Mouse (Mus musculus) heart, embryonic 13.5 days (tissue): ENCODE results near the gene Fhdc1. TPM values are rescaled to one million over a fixed set of nuclear protein-coding genes. Genes with fewer than 3 reads are reported as not detected.

Source experiments
- ATAC-seq: fragments of 200-750 bp; cut with Nextera tagmentation; 2 replicates; pipeline ENCODE4 v1.8.0; 2017; ENCODE audit warnings: moderate TSS enrichment; ENCODE audit not compliant: insufficient number of reproducible peaks, low FRiP score, low TSS enrichment; ENCODE audit errors: extremely low read depth
- H3K27ac ChIP-seq: fragments of 300-500 bp; sonication (generic); replicated peaks from 2 replicates; pipeline ENCODE4 v1.5.1; 2015; ENCODE audit warnings: moderate library complexity, mild to moderate bottlenecking, inconsistent platforms
- H3K27me3 ChIP-seq: fragments of 300-500 bp; sonication (generic); replicated peaks from 2 replicates; pipeline ENCODE4 v1.6.1; 2015; ENCODE audit warnings: mild to moderate bottlenecking, inconsistent platforms
- H3K36me3 ChIP-seq: fragments of 300-500 bp; sonication (generic); 2 replicates; pipeline ENCODE4 v1.6.1; 2015; ENCODE audit warnings: mild to moderate bottlenecking, inconsistent platforms
- H3K4me1 ChIP-seq: fragments of 300-500 bp; sonication (generic); 2 replicates; pipeline ENCODE4 v1.6.1; 2015; ENCODE audit warnings: inconsistent platforms
- H3K4me2 ChIP-seq: fragments of 300-500 bp; sonication (generic); 2 replicates; pipeline ENCODE4 v1.6.1; 2015; ENCODE audit warnings: inconsistent platforms, mild to moderate bottlenecking, moderate library complexity
- H3K4me3 ChIP-seq: fragments of 300-500 bp; sonication (generic); 2 replicates; pipeline ENCODE4 v1.5.1; 2015; ENCODE audit warnings: moderate library complexity, mild to moderate bottlenecking, inconsistent platforms
- H3K9ac ChIP-seq: fragments of 300-500 bp; sonication (generic); 2 replicates; pipeline ENCODE4 v1.6.1; 2015; ENCODE audit warnings: inconsistent platforms, mild to moderate bottlenecking, moderate library complexity
- H3K9me3 ChIP-seq: fragments of 300-500 bp; sonication (generic); 2 replicates; pipeline ENCODE4 v1.6.1; 2016; ENCODE audit warnings: inconsistent platforms
- WGBS: fragments of 180-500 bp; shearing (Covaris S2); methylation state at CpG from one replicate; pipeline ENCODE4 v1.1.7; 2015; ENCODE audit warnings: mixed read lengths; 5-methylcytosine and 5-hydroxymethylcytosine counted together
- polyA plus RNA-seq: library from polyadenylated mRNA; unstranded; fragments of >200 nt; fragmentation: Nextera tagmentation; extraction: Ambion mirVana; gene quantifications from 2 replicates; pipeline ENCODE4 v1.2.1, GENCODE M21; 2015

Gene Fhdc1
- polyA plus RNA-seq = 1.7 and 2.2 TPM in 2 replicates

DNA sequence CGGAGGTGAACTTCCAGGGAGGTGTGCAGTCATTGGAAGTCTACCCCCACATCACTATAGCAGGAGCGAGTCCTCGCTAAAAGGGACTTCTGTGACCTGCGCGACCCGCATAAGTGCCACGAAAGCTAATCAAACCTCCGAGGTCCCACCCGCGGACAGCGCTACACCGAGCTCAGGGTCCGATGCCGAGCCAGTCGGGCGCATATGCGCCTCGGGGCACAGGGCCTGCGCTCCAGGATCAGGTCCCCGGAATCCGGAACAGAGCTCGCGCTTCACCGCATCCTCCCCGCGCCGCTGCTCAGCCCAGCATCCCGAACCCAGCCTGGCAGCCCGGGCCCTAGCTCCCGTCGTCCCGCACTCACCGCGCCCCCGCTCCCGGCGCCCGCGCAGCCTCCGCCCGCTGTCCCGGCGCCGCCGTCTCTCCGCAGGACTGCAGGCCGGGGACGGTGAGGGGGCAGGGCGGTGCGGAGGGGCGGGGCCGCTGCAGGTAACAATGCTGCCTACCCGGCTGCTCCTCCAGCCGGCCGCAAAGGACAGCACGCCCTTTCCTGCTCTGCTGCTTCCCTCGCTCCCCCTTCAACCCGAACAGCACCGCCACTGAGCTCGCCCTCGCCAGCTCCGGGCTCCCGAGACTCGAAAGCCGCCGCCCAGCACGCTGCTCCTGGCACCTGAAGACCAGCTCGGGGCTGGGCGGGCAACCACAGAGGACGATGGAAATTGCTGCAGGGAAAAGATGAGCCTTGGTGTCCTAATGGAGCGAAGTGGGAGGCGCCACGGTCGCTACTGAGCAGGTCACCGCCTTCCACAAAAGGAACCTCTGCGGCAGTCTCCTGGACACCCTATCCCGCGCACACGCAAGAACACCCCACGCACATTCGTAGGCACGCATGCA, at the start of gene Fhdc1:
TSS of gene Fhdc1 (minus strand) at position 424 of the 892 bp plus-strand sequence.
- peak within 1 kb of the TSS; percentile 81 for H3K9ac ChIP-seq
- under 1% methylated on average over 82 of the region's 82 CpGs for WGBS
- H3K4me1 ChIP-seq = peaks cover 25% of the 10 kb centered on the region
- H3K27me3 ChIP-seq = peaks cover 81% of the 10 kb centered on the region
- no peaks in the 10 kb centered on the region for H3K36me3 ChIP-seq
- ATAC-seq = peak; percentile 61
- no peaks in the 10 kb centered on the region for H3K9me3 ChIP-seq
- peak within 1 kb of the TSS; percentile 68 for H3K4me3 ChIP-seq
- peak within 1 kb of the TSS; percentile 89 for H3K4me2 ChIP-seq
- H3K27ac ChIP-seq = peak within 1 kb of the TSS; percentile 10; the same call in 1 of the 2 replicates

DNA sequence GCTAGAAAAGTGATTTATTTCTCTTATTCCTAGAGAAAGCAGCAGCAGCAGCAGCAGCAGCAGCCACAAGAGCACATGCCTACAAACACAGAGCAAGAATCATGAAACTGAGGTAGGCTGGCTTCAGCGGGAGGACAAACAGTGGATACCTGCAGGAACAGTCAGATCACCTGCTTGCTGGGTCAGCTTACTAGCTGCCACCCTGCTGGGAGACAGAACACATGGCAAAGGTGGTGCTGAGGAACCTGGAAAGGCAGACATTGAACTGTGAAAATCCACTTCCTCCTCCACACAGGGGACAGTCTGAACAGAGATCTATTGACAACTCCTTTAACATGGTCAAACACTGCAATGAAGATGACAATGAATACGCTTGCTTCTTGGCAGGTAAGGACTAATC, 48.8 kb upstream of the Fhdc1 start:
- no peak overlapping the region for H3K4me2 ChIP-seq
- peaks cover 32% of the 10 kb centered on the region for H3K36me3 ChIP-seq
- H3K9me3 ChIP-seq = no peaks in the 10 kb centered on the region
- peaks cover 16% of the 10 kb centered on the region for H3K4me1 ChIP-seq
- no peak overlapping the region for H3K9ac ChIP-seq
- no peaks in the 10 kb centered on the region for H3K27me3 ChIP-seq
- no peak overlapping the region for H3K27ac ChIP-seq
- no peak for ATAC-seq
- no peak overlapping the region for H3K4me3 ChIP-seq
- 80% methylated on average over 2 of the region's 2 CpGs for WGBS

DNA sequence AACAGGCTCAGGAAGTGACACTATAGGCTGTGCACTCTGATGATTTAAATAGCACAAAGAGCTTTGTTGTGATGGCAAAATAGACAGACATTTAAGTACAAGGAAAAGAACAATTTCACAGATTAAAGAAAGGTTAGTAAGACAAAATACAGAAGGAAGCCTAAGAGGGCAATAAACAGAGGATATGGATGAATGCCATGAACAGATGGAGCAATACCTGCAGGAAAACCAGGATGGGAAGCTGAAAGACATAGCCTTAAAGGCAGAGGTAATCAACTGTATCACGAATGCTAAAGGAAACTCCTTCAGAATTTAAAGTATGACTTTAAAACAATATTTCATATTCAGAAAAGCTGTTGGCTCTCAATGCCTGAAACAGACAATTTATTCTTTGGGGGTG, 44.7 kb upstream of the Fhdc1 start:
- H3K27me3 ChIP-seq = no peaks in the 10 kb centered on the region
- no peaks in the 10 kb centered on the region for H3K9me3 ChIP-seq
- no peak overlapping the region for H3K4me2 ChIP-seq
- H3K9ac ChIP-seq = no peak overlapping the region
- peaks cover 16% of the 10 kb centered on the region for H3K4me1 ChIP-seq
- H3K27ac ChIP-seq = no peak overlapping the region
- WGBS = 70% methylated on average over 1 of the region's 1 CpGs
- no peak for ATAC-seq
- H3K36me3 ChIP-seq = peaks cover 16% of the 10 kb centered on the region
- no peak overlapping the region for H3K4me3 ChIP-seq

DNA sequence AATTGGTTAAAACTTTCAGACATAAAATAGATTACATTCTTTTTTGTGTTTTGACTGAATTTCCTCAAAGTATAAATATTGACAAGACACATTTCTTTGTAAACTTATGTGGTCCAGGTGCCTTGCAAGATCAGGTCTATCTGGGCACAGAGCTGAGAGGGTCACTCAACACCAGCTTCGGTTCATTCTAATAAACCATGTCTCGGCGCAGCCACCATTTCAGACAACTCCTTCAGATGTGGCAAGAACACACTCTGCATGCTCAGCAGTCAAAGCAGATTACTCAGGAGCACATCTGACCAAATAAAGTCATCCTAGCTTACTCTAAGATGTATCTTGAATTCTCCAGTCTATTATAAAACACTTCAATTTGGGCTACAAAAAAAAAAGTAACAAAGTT, 35.9 kb upstream of the Fhdc1 start:
- no peak overlapping the region for H3K27ac ChIP-seq
- H3K27me3 ChIP-seq = no peaks in the 10 kb centered on the region
- no peak overlapping the region for H3K4me2 ChIP-seq
- H3K36me3 ChIP-seq = peaks cover 33% of the 10 kb centered on the region
- ATAC-seq = no peak
- 83% methylated on average over 3 of the region's 3 CpGs for WGBS
- peaks cover 13% of the 10 kb centered on the region for H3K4me1 ChIP-seq
- no peak overlapping the region for H3K4me3 ChIP-seq
- no peaks in the 10 kb centered on the region for H3K9me3 ChIP-seq
- H3K9ac ChIP-seq = no peak overlapping the region

DNA sequence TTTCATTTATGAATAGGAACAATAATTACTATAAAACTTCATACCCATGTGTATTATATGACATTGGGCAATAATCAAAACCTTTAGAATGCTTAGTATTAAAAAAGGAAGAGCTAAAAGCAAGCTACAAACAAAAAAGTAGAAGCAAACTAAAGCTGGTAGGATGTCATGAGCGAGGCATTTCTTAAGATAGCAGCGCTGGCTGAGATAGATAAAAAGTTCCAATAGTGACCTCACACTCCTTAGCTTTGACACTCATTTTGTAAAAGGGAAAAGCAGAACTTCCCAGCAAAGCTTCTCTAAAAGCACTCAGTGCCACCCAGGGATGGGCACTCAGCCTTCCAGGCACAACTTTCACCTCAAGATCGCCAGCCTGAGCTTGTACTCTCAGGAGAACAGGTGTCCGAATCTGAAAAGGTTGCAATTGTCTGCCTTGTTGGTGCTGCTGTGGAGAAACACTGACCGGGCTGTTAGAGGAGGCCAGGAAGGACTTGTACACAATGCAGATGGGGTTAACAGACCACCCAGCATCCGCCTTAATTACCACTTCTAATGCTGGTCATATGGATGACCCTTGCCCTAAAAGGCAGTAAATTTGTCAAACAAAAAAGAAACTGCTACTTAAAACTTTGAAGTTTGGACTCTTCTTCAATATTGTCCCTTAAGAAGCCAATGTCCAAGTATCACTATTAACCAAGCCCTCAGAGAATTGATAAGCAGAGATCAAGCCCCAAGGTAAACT, 32.7 kb upstream of the Fhdc1 start:
- 60% methylated on average over 6 of the region's 6 CpGs for WGBS
- Histone ChIP-seq H3K4me3 (no peak overlapping the region), H3K4me2 (no peak overlapping the region), H3K27me3 (no peaks in the 10 kb centered on the region), H3K36me3 (peaks cover 30% of the 10 kb centered on the region), H3K9me3 (no peaks in the 10 kb centered on the region), H3K27ac (no peak overlapping the region; the same call in 1 of the 2 replicates), H3K9ac (no peak overlapping the region), H3K4me1 (peaks cover 13% of the 10 kb centered on the region)
- no peak for ATAC-seq

DNA sequence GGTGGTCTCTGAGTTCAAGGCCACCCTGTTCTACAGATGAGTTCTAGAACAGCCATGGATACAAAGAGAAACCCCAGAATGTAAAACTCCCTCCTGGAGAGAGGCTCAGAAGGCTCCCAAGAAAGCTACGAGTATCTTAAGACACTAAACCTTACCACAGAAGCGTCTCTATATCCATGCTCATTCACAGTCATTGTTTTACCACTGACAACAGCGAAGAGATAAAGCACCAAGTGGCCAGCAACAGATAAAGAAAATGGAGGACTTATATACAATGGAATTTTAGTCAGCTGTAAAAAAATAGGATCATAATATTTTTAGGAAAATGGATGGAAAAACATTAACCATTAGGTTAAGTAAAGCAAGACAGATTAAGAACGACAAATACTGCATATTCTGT, 25.0 kb upstream of the Fhdc1 start:
- Histone ChIP-seq H3K27me3 (no peaks in the 10 kb centered on the region), H3K4me3 (no peak overlapping the region), H3K4me1 (peaks cover 11% of the 10 kb centered on the region), H3K9me3 (no peaks in the 10 kb centered on the region), H3K27ac (no peak overlapping the region), H3K9ac (no peak overlapping the region), H3K4me2 (no peak overlapping the region), H3K36me3 (peaks cover 27% of the 10 kb centered on the region)
- ATAC-seq = no peak
- WGBS = 61% methylated on average over 4 of the region's 4 CpGs

DNA sequence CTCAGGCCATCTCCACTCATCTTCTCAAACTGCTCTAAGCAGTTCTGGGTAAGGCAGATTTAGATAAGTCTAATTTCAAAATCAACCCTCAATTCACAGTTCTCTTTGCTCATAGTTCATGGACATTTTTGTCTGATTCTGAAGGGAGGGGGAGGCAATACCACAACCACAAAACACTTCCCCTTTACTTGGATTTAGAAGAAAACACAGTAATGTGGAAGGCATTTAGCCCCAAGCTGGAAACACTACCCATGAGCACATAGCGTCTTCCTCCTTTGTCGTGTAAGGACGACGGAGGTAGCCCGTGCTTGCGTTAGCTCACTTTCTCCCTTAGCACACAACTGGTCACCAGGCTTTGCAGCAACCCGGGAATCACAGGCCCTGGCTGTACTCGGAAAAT, 24.1 kb upstream of the Fhdc1 start:
- no peak overlapping the region for H3K27ac ChIP-seq
- no peaks in the 10 kb centered on the region for H3K9me3 ChIP-seq
- H3K4me3 ChIP-seq = no peak overlapping the region
- no peaks in the 10 kb centered on the region for H3K27me3 ChIP-seq
- H3K9ac ChIP-seq = no peak overlapping the region
- 84% methylated on average over 8 of the region's 8 CpGs for WGBS
- ATAC-seq = no peak
- H3K4me2 ChIP-seq = no peak overlapping the region
- H3K36me3 ChIP-seq = peaks cover 25% of the 10 kb centered on the region
- H3K4me1 ChIP-seq = peaks cover 11% of the 10 kb centered on the region

DNA sequence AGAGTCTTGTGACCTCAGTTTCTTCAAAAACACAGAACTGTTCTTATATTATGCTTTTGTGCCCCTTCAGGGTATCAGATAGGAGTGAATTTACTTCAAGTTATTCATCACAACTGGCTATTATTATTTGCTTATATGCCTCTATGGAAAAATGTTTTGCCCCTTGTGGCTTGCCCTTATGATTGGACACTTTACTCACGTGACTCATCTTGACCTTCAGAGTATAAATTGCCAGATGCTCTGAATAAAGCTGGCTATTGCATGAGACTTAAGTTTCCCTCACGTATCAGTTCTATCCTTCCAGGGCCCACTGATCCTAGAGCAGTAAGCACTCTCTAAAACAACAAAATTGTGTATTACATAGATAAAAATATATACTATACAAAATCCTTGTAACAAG, 21.9 kb upstream of the Fhdc1 start:
- Histone ChIP-seq H3K27ac (no peak overlapping the region), H3K9me3 (no peaks in the 10 kb centered on the region), H3K9ac (no peak overlapping the region), H3K36me3 (peaks cover 25% of the 10 kb centered on the region), H3K4me3 (no peak overlapping the region), H3K27me3 (no peaks in the 10 kb centered on the region), H3K4me2 (no peak overlapping the region), H3K4me1 (peaks cover 11% of the 10 kb centered on the region)
- ATAC-seq = no peak
- WGBS = 77% methylated on average over 2 of the region's 2 CpGs

DNA sequence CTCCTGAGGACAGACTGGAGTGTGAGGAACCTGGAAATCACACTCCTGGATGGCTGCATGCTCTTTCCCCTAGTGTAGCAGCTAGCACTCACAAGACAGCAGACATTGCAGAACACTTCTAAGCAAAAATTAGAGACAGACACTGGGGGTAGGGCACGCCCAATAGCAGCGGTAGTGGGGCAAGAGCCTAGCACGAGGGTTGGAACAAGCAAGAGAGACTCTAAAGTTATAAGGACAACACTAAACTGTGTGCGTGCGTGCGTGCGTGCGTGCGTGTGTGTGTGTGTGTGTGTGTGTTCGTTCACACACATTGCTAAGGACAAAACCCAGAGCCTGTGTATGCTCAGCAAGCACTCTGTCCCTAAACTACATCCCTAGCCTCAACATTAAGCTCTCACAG, 20.3 kb upstream of the Fhdc1 start:
- 83% methylated on average over 10 of the region's 10 CpGs for WGBS
- H3K27me3 ChIP-seq = no peaks in the 10 kb centered on the region
- H3K4me1 ChIP-seq = peaks cover 11% of the 10 kb centered on the region
- no peaks in the 10 kb centered on the region for H3K9me3 ChIP-seq
- no peak overlapping the region for H3K4me2 ChIP-seq
- H3K9ac ChIP-seq = no peak overlapping the region
- no peak overlapping the region for H3K27ac ChIP-seq
- H3K36me3 ChIP-seq = peaks cover 36% of the 10 kb centered on the region
- ATAC-seq = no peak
- no peak overlapping the region for H3K4me3 ChIP-seq

DNA sequence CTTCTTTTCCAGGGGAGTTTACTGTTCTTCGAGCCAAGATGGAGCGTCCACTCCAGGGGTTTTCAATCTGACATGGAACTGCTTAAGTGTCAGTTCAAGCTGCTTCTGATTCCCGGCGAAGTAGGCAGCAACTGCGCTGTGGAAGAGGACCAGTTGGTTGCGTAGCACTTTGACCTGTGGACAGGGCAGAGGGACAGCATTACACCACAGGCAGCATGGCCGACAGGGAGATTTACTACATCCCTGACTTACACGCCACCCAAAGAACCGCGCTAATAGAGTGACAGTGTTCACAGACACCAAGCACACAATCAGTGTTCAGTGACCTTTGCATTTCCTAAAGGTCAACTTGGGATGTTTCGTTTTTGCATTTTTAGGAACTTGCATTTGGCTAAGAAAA, 17.5 kb upstream of the Fhdc1 start:
- Histone ChIP-seq H3K9me3 (no peaks in the 10 kb centered on the region), H3K9ac (no peak overlapping the region), H3K4me2 (no peak overlapping the region), H3K27ac (no peak overlapping the region), H3K27me3 (no peaks in the 10 kb centered on the region), H3K4me3 (no peak overlapping the region), H3K36me3 (peaks cover 43% of the 10 kb centered on the region), H3K4me1 (peaks cover 11% of the 10 kb centered on the region)
- WGBS = 84% methylated on average over 11 of the region's 11 CpGs
- no peak for ATAC-seq

DNA sequence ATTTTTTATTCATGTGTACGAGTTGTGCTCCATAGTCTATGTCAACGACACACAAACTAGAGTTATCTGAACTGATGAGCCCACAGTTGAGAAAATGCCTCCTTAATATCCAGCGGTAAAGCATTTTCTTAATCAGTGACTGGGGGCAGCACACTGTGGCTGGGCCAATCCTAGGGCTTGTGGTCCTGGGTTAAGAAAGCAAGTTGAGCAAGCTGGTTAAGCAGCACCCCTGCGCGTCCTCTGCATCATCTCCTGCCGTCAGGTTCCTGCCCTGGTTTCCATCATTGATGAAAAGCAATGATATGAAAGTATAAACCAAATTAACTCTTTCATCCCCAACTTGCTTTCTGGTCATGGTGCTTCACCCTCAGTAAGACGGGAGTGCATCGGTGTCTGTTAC, 12.4 kb upstream of the Fhdc1 start:
- H3K27me3 ChIP-seq = no peaks in the 10 kb centered on the region
- H3K4me3 ChIP-seq = no peak overlapping the region
- peaks cover 16% of the 10 kb centered on the region; the same call in 1 of the 2 replicates for H3K4me1 ChIP-seq
- H3K36me3 ChIP-seq = peaks cover 47% of the 10 kb centered on the region
- H3K9me3 ChIP-seq = no peaks in the 10 kb centered on the region
- no peak overlapping the region for H3K27ac ChIP-seq
- no peak overlapping the region for H3K9ac ChIP-seq
- WGBS = 82% methylated on average over 8 of the region's 8 CpGs
- no peak overlapping the region for H3K4me2 ChIP-seq
- ATAC-seq = no peak
